Mouse (Mus musculus) activated CD4-positive, CD25-positive, alpha-beta regulatory T cell, adult 4 months (primary cell): Measurements from ENCODE around the gene Camta1. TPM values are rescaled to one million over a fixed set of nuclear protein-coding genes. Genes with fewer than 3 reads are reported as not detected.
A peak's percentile ranks its signal among the peaks of the same experiment; 100 is the strongest.

Experiments
- ATAC-seq: one replicate; pipeline ENCODE4 v1.8.0; 2017
- polyA plus RNA-seq, 2 experiments: library from polyadenylated mRNA; unstranded; fragments of 100-300 nt; shearing (Covaris generic); gene quantifications; one replicate each; pipeline ENCODE4 v1.2.1; 2017

Camta1 gene
- polyA plus RNA-seq, 2 experiments from 2014 or later: 45.5 to 49.5 TPM

- no peak for ATAC-seq
These were observed 990 bp downstream of the Camta1 start for GRCm38 (mm10) chr4:151860441-151861331.

DNA sequence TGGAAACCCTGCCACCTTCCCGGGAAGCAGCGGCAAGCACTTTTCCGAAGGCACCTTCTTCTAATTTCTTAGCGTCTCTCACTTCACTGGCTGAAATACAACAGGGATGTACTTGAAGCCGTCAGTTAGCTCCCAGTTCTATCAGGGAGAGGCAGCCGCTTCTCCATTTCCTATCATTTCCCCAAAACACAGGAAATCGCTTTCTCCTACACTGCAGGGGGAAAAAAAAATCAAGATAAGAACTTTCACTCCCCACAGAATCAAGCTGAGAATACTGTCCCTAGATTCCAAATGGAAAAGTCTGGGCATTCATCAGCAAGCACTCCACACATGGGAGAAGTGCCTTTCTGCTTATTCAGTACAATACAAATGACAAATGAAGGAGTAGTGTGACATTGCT lies 2.4 kb downstream of the Camta1 start:
- no peak for ATAC-seq

DNA sequence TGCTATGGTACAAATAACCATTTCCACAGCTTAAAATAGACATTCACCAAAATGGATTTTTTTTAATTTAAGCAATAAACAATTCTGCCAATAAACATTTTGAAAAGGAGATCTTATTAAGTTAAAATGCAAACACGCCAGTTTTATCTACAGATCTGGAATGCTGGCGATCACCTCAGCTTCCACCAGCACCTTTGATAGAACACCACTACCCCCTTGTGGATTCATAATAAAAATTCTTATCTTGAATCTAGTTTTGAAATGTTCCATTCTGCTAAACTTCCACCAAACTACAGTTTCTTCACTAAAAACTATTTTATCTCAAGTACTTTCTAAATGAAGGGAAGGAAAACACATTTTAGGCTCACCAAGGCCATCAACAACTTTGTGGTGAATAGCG lies 7.7 kb downstream of the Camta1 start:
- no peak for ATAC-seq

DNA sequence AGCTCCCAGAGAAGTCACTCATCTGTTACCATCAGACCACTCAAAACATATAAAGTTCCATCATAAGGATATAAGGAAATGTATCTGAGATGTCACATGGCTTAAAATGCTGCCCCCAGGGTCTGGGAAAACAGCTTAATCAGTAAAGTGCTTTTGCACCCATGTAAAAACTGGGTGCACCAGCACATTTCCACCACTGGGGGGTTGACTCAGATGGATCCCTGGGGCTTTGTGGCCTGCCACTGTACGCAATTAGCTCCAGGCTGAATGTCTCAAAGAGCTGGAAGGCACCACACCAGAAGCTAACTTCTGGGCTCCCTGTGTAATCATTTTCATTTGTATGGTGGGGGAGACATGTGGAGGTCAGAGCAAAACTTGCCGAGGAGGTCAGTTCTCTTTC lies 10.5 kb downstream of the Camta1 start:
- ATAC-seq: peak; percentile 72

DNA sequence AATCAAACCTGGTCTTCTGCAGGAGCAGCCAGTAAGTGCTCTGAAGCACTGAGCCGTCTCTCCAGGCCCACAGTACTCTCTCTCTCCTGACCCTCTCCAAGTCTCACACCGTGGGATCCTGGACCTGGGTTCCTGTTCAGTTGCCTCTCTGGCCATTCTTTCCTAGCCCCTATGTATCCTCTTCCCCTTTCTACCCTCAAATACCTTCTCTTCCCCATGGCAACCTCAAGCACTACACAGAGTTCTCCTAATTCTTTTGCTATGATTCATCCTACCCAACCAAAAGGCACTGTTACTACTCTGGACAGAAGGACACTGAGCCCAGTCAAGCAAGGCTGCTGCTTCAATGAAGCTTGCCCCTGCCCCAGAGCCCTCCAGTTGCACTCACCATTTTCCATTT lies 19.1 kb downstream of the Camta1 start:
- no peak for ATAC-seq

DNA sequence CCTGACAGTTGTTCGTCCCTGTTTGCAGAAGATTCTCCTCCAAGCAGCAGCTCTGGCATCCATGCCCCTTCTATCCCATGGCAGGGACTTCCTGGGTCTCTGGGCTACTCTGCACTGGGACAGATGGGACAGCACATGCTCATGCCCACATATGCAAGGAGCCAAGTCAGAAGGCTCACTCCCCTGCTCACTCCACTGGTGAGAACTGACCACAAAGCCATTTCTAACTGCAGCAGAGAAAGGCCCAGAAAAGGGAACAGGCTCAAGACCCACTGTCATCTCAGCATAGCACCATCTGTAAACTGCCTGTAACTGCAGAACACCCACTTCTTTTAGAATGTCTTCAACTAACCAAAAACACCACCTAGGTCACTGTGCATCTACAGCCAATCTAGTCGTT lies 23.2 kb downstream of the Camta1 start:
- ATAC-seq: no peak

GRCm38 (mm10) chr4:151835860-151836259 lies 25.8 kb downstream of the Camta1 start:
- no peak for ATAC-seq

- ATAC-seq: no peak
These were observed 27.1 kb downstream of the Camta1 start for GRCm38 (mm10) chr4:151834536-151834935.

GRCm38 (mm10) chr4:151833940-151834449 lies 27.7 kb downstream of the Camta1 start:
- ATAC-seq: no peak

DNA sequence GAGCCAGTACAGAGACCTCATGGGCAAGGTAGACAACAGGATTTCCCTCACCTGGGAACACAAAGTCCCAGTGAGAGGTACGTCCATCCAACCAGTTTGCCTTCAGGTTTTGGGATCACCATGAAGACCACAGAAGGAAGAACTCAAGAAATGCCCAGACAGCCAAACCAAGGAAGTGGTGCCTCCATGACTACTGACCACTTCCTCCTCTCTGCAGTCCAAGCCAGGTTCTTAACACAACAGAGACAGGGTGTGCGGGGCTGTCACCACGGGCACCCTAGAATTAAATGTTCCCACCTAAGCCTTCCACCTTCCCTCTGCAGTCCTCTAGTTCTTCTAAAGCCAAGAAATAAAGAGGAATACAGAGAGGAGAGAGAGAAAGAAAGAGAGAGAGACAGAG lies 33.8 kb downstream of the Camta1 start:
- no peak for ATAC-seq

DNA sequence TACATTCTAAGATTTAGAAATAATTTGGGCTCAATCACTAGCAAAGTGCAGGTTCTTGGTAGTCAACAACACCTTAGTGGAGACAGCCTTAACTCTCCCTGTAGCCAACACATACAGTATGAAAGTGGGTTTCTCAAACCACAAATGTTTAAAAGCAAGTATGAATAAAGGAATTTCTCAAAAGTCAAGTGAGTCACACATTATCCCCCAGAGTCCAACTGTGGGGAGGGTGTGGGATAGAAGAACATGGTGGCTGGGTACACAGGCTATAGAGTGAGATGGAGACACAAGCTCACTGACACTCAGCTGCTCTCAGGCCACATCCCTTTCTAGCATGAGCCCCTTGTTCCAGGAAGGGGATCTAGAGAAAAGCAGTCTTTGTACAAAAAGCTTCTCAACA lies 34.3 kb downstream of the Camta1 start:
- ATAC-seq: no peak

GRCm38 (mm10) chr4:151823963-151824362 lies 37.7 kb downstream of the Camta1 start:
- no peak for ATAC-seq

GRCm38 (mm10) chr4:151822986-151823385 lies 38.7 kb downstream of the Camta1 start:
- ATAC-seq: no peak

DNA sequence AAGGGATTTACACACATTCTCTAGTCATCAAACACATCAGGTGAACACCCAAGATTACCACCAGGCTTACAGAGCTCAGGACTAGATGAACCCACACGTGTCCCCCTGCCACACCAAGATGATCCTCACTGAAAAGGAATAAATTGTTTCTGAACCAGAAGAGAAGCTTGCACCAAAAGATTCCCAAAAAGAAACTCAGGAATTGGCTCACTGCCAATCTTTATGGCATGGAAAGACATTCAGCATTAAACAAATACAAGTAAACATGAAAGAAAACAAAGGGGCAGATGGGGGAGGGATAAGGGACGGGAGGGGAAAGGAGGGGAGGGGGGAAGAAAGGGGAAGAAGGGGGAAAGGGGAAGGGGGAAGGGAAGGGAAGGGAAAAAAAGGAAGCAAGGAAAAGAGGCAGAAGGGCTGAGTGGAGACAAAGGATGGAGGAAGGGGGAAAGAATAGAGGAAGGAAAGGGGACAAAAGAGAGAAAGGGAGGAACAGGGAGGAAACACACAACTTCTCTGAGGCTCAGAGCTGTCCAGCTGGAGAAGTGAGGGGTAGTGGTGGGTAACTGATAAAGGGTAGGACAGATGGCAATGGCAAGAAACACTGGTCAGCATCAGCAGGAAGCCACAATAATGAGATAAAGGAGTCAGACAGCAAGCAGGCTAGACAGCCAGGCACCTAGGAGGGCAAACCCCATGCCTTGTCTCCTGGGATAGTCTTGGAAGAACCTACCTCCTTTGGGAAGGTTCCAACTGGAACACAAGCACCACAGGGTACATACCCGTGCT lies 43.5 kb downstream of the Camta1 start:
- ATAC-seq: no peak

GRCm38 (mm10) chr4:151813711-151814110 lies 48.0 kb downstream of the Camta1 start:
- no peak for ATAC-seq

- no peak for ATAC-seq
These were observed 56.0 kb downstream of the Camta1 start for GRCm38 (mm10) chr4:151805685-151806084.

DNA sequence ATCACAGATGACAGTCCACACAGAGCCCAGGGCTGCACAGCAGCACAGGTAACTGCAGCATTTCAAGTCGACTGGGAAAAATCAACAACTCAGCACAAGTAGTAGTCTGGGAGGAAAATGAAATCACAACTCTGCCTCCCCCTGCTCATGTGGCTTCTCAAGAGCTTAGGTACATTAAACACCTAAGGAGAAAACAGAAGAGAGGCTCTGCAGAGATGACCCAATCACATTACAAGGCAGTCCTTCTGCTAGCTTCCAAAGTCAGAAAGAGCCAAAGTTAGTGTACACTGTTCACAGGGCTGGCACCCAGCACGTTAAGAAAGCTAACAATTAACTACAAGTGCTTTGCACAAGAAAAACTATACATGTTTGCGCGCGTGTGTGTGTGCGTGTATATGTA lies 56.6 kb downstream of the Camta1 start:
- no peak for ATAC-seq

GRCm38 (mm10) chr4:151804208-151804607 lies 57.5 kb downstream of the Camta1 start:
- no peak for ATAC-seq

DNA sequence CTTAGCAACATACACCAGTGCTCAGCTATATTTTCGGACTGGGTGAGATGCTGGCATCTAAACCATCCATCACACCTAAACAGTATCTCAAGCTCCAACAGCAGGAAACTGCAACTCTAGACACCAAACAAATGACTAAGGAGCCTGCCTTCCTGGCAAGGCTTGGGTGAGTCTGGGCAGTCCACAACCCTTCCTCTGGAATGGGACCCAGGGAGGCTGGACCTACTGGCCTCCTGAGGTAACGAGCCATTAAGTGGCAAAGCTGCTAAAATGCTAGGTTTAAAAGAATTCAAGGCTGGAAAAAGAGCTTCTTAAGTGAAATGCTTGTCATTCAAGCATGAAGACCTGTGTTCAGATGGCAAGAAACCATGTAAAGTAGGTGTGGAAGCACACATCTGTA lies 63.0 kb downstream of the Camta1 start:
- no peak for ATAC-seq

GRCm38 (mm10) chr4:151793694-151794093 lies 68.0 kb downstream of the Camta1 start:
- ATAC-seq: no peak

DNA sequence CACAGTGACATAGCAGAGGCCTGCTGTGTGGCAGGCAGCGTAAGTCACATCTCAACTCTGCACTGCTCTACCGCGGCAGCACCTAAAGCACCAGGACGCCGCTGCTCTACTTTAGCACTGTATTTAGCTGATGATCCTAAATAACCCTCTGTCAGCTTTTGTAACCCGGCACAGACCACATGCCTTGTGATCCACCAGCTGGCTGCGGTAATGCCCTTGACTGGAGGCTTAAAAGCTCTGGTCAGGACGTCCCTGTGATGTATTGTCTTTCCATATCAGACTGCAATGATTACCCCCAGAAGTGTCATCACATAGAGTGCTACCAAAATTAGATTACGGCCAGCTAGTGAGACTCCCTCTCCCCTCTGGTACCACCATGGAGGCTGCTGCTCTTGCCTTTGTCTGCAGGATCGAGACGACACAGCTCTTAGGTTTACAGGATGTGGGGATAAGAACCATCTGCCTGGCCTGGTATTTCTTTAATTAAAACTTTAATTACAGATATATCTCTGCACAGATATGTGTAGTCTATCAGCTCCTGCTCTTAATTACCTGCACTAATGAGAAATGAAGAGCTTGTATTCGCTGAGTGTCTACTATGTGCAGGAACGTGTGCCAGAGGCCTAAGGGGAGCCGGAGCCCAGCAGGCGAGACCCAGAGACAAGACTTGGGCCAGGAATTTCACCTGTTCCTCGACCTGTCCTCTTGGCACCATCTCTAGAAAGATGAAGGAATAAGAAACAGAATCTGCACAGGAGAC lies 74.5 kb downstream of the Camta1 start:
- ATAC-seq: no peak

- no peak for ATAC-seq
These were observed 81.2 kb downstream of the Camta1 start for GRCm38 (mm10) chr4:151780511-151780910.

DNA sequence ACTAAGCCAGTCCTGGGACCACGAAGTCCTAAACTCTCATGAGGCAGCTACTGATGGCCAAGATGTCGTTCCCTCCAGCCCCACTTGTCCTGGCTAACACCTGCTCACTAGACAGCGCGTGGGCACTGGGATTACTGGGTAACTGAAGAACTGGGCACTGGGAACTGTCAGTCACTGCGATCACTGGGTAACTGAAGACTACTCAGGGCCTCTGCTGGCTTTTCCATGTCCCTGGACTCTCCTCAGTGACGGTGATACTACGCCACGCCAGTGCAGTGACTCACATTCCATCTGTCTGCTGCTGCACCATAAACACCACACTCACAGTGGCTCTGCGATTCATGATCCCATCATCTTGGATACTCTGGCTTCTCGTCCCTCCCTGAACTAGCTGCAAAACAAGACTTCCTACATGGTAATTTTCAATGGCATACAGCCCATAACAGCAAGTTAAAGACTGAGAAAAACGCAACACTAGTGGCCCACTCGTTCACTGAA lies 81.7 kb downstream of the Camta1 start:
- ATAC-seq: no peak
